Mouse (Mus musculus) MEL (cell line): ENCODE measurements around the gene Hsd17b12.

Experiments
- CTCF ChIP-seq, 3 experiments: IDR thresholded peaks in 2 of 3; conservative IDR thresholded peaks in 1 of 3; 2 replicates each; pipeline ENCODE4 v1.5.1; 2011 to 2012; ENCODE audit warnings: low read length in 3 of 3, low read depth in 2 of 3, mild to moderate bottlenecking in 2 of 3, improper control_type of control experiment in 1 of 3, inconsistent platforms in 1 of 3, mixed read lengths in 1 of 3, moderate library complexity in 1 of 3; ENCODE audit not compliant: control insufficient read depth in 1 of 3, insufficient read depth in 1 of 3, poor library complexity in 1 of 3, severe bottlenecking in 1 of 3
- E2F4 ChIP-seq: IDR thresholded peaks from 2 replicates; pipeline ENCODE4 v1.6.1; 2011; ENCODE audit warnings: low read depth, low read length, improper control_type of control experiment, borderline replicate concordance
- GATA1 ChIP-seq: IDR thresholded peaks from 2 replicates; pipeline ENCODE4 v1.6.1; 2011; ENCODE audit warnings: low read depth, low read length, improper control_type of control experiment
- HCFC1 ChIP-seq: IDR thresholded peaks from 2 replicates; pipeline ENCODE4 v1.6.1; 2012; ENCODE audit warnings: low read depth, mild to moderate bottlenecking, inconsistent platforms, low read length, improper control_type of control experiment, moderate library complexity
- POLR2A ChIP-seq, 2 experiments: IDR thresholded peaks; 2 replicates each; pipeline ENCODE4 v1.6.1; 2011 to 2012; ENCODE audit warnings: low read length in 2 of 2, mild to moderate bottlenecking in 2 of 2, control low read depth in 1 of 2, improper control_type of control experiment in 1 of 2, low read depth in 1 of 2, moderate library complexity in 1 of 2; ENCODE audit not compliant: control insufficient read depth in 1 of 2, insufficient read depth in 1 of 2, poor library complexity in 1 of 2
- RAD21 ChIP-seq: IDR thresholded peaks from 2 replicates; pipeline ENCODE4 v1.6.1; 2011; ENCODE audit warnings: mild to moderate bottlenecking, low read depth, low read length, improper control_type of control experiment
- USF1 ChIP-seq: IDR thresholded peaks from 2 replicates; pipeline ENCODE4 v1.6.1; 2014; ENCODE audit warnings: low read depth, mild to moderate bottlenecking, inconsistent platforms, low read length, improper control_type of control experiment, moderate library complexity

DNA sequence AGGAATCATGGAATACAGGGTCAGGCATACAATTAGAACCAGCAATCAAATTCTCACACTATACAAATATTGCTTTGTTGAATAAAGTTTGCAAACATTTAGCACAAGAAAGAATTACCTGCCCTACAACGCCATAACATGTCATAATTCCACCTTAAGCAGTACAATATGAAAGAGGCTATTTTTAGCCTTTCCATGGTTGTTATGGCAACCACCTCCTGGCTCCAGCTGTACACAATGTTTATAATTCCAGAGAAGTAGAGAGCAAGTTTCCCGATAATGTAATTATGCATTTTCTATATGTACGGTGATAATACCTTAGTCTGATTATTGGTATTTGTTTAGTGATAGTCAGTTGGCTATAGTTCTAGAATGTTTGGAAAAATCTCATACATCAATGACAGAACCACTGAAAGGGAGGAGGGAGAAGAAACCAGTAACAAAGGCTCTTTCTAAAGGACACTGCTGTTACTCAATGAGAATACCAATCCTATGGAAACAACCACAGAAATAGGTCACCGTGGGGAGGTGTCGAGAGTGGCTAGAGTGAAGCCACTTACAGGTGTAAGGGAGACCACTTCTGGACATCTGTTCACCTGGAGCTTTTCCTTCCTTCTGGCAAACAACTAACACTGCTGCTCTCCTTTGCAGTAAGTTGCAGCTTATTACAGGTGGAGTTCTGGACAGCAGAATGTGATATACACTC is 108.1 kb downstream of the Hsd17b12 start:
- TF ChIP-seq HCFC1 = no peak
- no peak for TF ChIP-seq USF1
- TF ChIP-seq E2F4 = no peak
- TF ChIP-seq RAD21 = no peak
- no peak for TF ChIP-seq POLR2A (IDR thresholded peaks at IDR 0.05; ENCODE audit: control insufficient read depth in 1 of 2, insufficient read depth in 1 of 2, low read depth in 1 of 2, low read length in 2 of 2, poor library complexity in 1 of 2)
- TF ChIP-seq CTCF (IDR thresholded peaks at IDR 0.05 in 2 of 3, conservative IDR thresholded peaks at IDR 0.05 in 1 of 3; ENCODE audit: control insufficient read depth in 1 of 3, insufficient read depth in 1 of 3, low read depth in 2 of 3, low read length in 3 of 3, poor library complexity in 1 of 3, severe bottlenecking in 1 of 3) = no peak
- TF ChIP-seq GATA1 = no peak
